Mouse (Mus musculus): ENCODE data around the gene Bnc1. TPM values are rescaled to one million over a fixed set of nuclear protein-coding genes. Genes with fewer than 3 reads are reported as not detected.

The Bnc1 gene
- not detected for total RNA-seq (2021)

DNA sequence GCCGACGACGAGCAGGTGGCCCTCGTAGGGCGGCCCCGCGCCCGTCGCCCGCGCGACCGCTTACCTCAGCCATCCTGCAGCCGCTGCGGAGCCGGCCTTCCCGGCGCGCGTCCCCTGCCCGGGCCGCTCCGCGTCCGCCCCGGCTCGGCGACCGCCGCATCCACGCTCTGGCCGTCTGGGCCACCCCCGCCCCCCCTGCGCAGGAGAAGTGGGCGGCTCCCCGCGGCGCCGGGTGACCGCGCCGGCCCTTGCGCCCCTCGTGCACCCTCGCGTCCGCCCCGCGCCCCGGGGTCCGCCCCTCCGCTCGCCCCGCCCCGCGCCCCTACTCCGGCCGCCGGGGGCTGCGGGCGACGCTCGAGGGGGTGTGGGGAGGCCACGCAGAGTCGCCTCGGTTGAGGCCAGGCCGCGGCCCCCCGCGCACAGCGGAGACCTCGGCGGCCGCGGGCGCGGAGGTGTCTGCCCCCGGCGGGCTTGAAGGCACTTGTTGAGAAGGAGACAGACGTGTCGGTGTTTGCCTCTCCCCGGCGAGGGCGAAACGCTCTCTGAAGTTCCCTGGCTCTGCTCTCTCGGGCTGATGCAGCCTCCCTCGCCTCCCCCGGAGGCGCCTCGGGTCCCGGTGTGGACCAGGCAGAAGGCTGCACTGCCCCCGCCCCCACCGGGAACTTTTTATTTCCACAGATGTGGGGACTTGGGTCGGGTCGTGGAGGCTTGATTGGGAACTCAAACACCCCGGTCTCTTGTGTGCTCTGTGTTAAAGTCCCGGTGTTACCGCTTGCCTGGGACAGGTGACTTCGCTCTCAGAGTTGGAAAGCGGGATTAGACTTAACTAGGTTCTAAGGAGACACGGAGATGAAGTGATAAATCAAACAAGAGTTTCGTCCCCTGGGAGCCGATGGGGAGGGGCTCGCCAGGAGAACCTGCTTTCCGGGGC is at the start of gene Bnc1:
Bnc1 (minus strand) TSS at position 162 of the 931 bp plus-strand sequence.
- no peak for DNase-seq (ENCODE audit: low spot score in 2 of 2)
- intact Hi-C loops (cut with DNase I), result no loop called here

DNA sequence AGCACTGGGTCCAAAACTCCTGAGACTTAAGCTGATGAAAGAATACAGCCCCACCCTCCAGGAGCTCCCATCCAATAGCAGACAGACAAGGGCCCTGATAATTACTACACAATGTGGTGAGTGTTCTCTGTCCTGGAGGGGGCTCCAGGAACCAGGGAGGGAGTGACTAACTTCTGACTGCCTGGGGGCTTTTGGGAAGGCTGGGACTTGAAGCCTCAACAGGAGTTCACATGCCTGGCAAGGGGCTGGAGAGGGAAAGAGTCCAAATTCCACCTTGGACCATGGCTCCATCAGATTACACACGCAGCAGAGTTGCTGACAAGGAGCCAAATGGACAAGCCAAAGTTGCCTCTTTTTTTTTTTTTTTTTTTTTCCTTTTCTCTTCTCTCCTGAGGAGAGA is 41.3 kb upstream of the Bnc1 start:
- intact Hi-C loops (cut with DNase I), result no loop called here
- DNase-seq (ENCODE audit: low spot score in 2 of 2), result no peak

DNA sequence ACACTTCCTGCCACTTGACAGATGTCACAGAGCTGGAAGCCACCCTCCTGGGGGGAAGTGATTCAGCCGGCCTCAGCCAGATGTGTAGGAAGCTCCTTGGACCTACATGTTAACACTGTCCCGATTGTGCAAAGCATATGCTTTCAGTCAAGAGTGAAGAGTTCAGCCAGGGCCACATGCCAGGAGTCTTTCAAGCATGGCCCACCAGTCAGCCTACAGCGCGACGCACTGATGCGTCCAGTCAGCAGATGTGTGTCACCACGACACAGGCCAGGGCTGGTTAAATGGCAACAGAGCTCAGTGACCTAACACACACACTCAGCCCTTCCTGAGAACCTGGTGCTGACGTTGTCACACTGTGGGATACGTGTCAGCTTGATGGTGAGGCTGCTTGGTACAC is 37.6 kb upstream of the Bnc1 start:
- intact Hi-C loops (cut with DNase I), result no loop called here
- no peak for DNase-seq (ENCODE audit: low spot score in 2 of 2)

DNA sequence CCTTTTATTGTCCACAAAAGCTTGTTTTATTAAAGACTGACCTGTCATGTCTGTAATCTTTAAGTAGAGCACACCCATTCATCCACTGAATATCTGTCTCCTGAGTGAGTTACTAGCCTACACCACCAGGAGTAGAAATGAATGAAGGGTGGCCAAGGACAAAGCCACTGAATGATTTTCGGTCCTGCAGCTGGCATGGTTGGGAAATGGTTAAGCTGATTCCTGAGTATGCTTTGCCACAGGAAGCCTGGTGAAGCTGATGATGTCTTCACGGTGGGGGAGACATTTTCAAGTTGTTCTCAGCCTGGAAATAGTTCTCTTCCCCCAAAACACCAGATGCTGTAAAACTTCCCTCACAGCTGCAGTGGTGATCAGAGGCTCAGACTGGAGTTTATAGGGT is 33.7 kb upstream of the Bnc1 start:
- no peak for DNase-seq (ENCODE audit: low spot score in 2 of 2)
- intact Hi-C loops (cut with DNase I), result no loop called here

DNA sequence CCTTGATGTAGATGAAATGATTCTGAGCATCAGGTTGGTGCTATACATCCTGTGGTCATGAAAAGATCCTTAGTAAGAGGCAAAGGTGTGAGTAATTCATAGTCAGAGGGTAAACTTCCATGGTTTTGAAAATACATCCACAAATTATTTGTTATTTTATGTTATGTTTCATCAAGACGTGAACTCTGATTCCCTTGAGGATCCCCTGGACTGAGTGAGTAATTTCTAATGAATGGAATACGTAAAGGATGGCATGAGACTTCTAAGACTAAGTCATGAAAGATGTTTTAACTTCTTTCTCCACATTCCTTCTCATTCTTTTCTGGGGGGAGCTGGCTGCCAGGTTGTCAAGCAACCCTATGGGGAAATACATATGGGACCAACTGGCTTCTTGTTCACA is 31.6 kb upstream of the Bnc1 start:
- intact Hi-C loops (cut with DNase I), result no loop called here
- no peak for DNase-seq (ENCODE audit: low spot score in 2 of 2)

DNA sequence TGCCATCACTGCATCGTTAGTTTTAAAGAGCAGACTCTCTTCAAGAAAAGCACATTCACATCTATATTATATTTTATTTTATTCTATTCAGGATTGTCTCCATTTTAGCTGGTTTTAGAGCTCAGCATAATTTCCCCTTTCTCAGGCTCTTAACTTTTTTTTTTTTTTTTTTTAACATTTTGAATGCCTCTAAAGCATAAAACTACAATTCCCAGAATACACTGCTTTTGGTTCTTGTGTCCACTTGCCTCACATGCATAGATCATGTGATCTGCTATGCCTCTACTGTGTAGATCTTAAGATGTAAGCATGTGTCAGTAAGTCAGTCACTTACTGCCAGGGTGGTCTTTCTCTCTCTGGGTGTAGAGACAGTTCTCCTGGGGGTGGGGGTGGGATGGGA is 30.3 kb upstream of the Bnc1 start:
- no peak for DNase-seq (ENCODE audit: low spot score in 2 of 2)
- intact Hi-C loops (cut with DNase I), result no loop called here

DNA sequence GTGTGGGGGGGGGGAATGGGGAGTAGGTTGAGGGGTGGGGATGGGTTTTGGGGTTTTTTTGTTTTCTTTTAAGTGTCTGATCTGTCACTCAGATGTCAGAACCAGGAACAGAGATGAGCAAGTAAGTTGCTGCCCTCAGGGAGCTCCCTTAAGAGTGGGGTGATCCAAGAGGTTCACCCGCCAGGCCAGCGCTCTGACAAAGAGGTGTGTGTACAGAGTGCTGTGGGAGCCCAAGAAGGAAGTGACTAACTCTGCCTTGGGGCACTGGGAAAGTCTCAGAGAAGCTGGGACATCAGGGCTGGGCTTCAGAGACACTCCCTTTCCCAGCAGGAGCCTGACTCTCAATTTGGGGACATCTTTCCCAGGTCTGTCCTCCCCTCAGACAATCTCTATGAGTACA is 25.9 kb upstream of the Bnc1 start:
- intact Hi-C loops (cut with DNase I), result no loop called here
- DNase-seq (ENCODE audit: low spot score in 2 of 2), result no peak

DNA sequence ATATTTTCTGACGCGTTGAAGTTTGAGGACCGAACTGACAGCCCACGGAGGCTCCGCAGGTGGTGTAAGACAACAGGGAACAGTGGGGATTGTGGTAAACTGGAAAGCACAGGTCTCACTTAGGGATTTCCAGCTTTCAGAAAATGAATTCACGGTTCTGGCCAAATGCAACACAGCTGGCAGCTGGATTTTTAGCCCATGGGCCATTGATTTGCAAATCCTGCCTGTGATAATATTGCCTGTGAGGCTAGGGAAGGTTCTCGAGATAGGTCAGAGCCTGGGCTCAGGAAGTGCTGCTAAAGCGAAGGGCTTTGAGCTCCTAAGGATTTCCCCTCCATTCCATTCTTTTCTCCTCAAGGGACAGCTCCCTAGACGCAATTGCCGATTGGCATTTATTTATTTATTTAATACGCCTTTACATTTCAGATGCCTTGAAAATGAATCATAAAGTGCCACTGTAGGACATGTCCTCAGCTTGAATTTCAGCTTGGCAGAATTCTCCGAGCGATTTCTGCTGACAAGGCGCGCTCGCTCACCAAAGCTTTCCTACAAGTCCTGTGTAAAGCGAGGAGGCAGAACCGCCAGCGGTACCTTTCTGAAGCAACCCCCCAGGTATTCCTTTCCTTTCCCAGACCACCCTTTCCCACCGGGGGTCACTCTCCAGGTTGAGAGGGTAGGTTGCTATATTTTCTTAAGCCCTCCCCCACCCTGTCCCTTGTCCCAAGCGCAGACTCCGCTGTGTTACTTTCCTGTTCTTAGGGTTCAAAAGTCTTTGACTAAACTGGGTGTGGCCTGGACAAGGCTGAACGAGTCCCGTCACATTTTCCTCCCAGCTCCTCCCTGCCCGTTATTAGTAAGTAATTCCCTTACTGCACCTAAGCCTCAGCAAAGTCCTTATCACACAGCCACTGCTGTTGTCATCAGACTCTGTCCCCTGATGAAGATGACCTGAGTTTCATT is 24.9 kb upstream of the Bnc1 start:
- intact Hi-C loops (cut with DNase I), result no loop called here
- DNase-seq (ENCODE audit: low spot score in 2 of 2), result no peak

DNA sequence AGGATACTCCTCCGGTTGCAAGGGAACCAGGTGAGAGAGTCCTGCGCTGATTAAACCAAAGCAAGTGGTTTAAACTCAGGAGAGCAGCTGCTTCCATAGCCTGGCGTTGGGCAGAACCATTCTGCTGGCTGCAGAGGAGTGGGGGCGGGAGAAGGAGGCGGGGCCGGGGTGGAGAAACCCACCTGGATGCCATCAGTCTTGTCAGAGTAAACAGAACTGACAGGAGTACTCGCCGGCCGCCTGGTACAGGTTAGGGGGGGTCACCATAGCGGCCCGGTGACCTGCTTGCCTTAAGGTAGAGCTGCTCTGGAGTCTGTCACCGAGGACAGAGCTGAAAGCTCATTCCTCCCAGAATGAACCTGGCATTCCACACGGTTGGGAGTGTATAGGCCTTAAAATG is 20.4 kb upstream of the Bnc1 start:
- intact Hi-C loops (cut with DNase I), result no loop called here
- no peak for DNase-seq (ENCODE audit: low spot score in 2 of 2)

DNA sequence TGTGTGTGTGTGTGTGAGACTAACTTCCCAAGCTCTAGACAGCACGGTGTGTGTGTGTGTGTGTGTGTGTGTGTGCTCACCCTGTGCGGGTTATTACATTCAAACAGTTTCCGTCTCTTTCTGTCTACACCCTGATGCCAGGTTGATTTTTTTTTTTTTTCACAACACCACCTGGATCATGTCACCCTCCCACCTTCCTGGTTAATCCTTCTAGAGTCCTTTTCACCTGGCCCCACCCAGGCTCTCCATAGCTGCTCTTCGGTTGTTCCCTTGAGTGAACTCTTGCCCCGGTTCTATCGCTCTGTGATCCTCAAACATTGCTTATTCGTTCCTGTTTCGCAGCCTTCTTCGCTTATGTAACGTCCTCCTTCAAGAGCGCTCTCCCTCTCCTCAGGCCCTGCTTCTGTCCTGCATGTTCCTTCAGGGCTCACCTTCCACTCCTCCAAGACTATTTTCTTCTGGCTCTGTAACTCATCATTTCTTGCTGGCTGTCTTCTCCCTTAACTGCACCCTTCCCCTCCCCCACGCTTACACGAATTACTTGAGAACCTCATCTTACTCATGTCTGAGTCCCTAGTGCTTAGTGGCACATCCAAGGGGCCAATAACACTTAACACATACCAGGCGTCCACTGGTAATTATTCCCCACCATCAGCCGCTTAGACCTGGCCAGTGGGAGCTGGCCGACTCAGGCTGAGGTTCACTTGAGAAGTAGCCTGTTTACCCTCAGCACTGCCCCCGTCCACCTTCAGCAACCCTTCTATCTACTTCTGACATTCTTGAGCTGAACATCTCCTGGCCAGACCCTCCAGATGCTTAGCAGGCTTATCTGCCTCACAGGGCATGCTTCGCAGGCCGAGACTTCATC is 19.7 kb upstream of the Bnc1 start:
- no peak for DNase-seq (ENCODE audit: low spot score in 2 of 2)
- intact Hi-C loops (cut with DNase I), result no loop called here

DNA sequence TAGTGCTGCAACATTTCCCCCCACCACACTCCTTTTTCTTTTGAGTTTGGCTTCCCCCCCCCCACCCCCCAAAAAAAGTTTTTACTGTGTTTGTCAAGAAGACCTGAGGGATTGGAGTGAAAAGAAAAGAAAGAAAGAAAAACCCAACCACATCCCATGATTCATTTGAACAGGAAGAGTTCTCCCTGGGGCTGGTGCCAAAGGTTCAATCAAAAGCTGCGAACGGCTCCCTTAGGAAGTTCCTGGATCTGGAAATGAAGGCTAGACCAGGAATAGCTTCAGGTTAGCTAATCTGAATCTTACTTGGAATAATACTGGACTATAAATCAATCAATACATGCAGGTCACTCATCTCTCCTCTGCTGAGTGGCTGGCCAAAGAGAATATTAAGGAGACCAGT is 15.1 kb upstream of the Bnc1 start:
- no peak for DNase-seq (ENCODE audit: low spot score in 2 of 2)
- intact Hi-C loops (cut with DNase I), result no loop called here

DNA sequence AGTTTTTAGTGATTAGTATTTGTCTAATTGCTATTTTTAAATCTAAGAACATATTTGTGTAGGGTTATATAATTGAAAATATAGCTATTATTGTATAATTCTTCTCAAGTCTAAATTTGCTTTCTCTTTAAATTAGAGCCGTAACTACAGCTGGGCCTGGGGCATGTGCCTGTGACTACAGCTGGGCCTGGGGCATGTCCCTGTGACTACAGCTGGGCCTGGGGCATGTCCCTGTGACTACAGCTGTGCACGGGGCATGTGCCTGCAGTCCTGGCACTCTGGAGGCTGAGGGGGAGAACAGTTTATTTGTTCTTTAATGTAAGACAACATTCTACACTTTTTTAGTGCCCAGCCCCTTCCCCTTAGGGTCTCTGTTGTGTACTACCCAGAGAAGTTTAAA is 12.1 kb upstream of the Bnc1 start:
- intact Hi-C loops (cut with DNase I), result no loop called here
- no peak for DNase-seq (ENCODE audit: low spot score in 2 of 2)

DNA sequence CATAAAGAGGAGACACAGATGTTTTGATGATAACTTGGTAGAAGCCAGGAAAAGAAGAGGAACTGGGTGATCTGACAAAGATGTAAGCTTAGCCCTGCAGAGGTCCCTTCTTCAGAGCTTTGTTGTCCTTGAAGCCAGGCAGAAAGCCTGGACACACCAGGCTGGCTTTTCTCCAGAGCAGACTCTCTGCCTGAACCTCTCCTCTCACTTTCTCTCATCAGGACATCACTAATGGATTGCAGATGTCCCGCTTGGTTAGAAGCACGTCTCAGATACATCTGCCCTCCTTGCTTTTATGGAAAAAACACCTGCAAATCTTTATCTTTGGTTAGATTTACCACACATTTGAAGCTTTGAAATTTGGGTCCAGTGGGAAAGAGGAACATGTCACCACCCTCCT is 7.7 kb upstream of the Bnc1 start:
- DNase-seq (ENCODE audit: low spot score in 2 of 2), result no peak
- intact Hi-C loops (cut with DNase I), result no loop called here

DNA sequence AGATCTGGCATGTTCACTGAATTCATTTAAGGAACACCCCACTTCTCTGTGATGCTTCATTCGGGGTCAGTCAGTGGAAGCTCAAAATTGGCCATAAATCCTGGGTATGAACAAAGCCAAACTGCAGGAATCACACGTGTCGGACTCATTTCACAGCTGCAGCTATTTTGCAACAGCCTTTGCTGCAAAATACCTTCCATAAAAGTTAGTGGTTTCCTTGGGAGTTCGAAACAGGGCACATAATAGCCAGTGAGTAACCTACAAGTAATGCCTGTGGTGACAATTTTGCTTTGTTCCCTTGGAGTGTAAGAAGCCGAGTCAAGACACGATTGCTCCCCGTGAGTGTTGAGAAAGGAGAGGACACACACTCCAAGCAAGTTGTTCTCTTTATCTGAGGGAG is 7.3 kb upstream of the Bnc1 start:
- no peak for DNase-seq (ENCODE audit: low spot score in 2 of 2)
- intact Hi-C loops (cut with DNase I), result no loop called here

DNA sequence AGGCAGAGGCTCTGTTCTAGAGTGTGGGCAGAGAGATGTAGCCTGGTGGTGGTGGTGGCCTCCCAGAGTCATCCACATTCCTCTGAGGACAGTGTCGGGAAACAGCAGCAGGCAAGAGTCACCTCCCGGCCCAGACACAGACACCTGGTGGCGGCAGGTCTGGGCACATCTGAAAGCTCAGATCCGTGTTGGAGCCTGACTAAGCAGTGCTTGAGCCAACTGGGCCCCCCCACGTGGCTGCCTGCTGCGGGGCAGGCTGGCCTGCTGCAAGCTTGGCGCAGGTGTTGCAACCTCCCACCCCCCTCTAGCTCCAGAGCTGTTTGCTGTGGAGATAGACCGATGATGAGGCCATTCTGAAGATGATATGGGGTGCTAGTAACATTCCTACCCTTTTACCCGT is 3.9 kb upstream of the Bnc1 start:
- DNase-seq (ENCODE audit: low spot score in 2 of 2), result no peak

DNA sequence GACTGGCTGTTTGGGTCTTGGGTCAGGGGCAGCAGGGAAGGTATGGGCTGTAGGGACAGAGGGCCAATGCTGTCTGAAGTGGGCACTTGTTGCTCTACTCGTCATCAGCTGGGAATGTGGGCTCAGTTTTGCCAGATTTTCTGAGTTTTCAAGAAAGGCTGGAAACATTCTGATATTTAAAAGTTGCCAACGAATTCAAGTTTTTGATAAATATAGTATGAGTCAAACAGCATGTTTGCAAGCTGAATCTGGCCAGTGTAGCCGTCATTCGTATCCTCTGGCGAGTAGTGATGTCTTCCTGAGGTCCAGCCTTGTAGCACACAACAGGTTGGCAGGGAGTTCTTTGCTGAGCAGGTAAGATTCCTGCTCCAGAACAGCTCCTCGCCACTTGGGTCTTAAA is 3.0 kb upstream of the Bnc1 start:
- intact Hi-C loops (cut with DNase I), result no loop called here
- no peak for DNase-seq (ENCODE audit: low spot score in 2 of 2)

More for the DNA sequence above, 3.9 kb upstream of the Bnc1 start:
- intact Hi-C loops (cut with DNase I), result no loop called here

DNA sequence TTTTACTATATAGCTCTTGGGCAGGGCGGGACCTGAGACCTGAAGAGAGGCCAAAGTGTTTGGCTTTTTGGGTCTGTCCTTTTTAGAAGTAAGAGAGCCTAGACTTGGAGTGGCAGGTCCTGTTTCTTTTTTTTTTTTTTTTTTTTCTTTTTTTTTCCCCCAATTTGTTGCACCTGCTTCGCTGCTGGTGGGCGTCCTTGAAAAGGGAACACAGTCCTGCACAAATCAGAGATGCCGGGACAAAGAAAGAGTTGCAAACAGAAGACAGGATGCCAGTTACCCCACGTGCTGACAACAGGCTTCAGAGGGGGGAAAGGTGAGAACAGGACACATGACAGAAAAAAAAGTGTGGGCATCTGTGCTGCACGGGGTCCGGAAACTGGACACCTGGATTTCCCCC is 1.0 kb upstream of the Bnc1 start:
- intact Hi-C loops (cut with DNase I), result no loop called here
- DNase-seq (ENCODE audit: low spot score in 2 of 2), result no peak

DNA sequence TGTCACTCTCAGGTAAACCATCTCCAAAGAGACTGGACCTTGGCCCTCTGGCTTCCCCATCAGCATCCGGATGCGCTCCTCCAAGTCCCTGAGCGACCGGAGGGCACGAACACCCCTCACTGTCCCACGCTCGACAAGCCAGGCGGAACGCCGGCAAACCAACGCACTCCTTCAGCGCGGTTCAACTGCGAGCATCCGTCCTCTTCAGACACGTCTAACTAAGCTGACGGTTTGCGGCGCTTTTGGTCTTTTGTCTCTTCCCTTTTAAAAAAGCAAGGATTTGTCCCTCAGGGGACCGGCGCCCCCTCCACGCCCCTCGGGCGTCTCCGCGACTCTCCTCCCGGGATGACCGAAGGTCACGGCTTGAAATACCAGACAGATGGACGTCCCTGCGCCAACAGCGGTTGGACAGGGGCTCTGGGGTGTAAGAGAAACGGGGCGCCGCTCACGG is 456 bp downstream of the Bnc1 start:
- intact Hi-C loops (cut with DNase I), result no loop called here
- DNase-seq (ENCODE audit: low spot score in 2 of 2), result no peak

DNA sequence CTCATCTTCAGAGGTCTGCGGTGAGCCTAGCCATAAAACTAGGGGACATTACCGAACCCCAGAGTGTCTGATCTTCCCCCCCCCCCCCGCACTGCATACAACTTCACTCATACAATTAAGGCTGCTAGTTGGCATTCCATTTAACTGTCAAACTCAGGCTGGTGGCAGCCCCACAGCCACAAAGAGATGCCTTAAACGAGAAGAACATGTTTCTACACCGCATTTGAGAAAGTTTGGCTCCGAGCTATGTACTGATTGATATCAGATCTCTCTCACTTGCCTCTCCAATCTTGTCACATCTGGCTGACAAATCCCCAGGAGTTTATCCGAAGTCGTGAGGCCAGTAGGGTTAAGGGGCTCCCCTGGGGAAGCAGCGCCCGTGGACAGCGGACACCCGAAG is 976 bp downstream of the Bnc1 start:
- no peak for DNase-seq (ENCODE audit: low spot score in 2 of 2)
- intact Hi-C loops (cut with DNase I), result no loop called here

DNA sequence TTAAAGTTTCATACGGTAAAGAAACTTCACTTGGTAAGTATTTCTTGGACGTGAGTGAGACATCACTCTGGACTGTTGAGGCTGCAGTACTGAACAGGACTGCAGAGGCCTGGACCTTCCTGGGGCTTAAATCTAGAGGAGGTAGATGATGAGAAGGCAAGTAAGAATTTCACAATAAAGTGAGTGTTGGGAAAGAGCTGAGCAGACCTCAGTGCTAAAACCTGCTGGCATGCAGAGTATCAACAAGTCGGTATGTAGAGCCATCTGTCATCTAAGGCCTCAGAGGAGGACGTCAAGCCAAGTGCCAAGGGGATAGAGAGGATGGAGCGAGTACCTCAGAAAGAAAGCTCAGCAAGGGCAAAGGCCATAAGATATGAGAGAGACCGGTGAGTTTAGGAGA is 8.4 kb downstream of the Bnc1 start:
- DNase-seq (ENCODE audit: low spot score in 2 of 2), result no peak
- intact Hi-C loops (cut with DNase I), result no loop called here
